Mouse (Mus musculus) gastrocnemius, adult 2 months (tissue): ENCODE results near the gene Icosl. TPM values are rescaled to one million over a fixed set of nuclear protein-coding genes. Genes with fewer than 3 reads are reported as not detected.
"Not testable (repeated sequence)": the region's sequence is repeated elsewhere in the genome, so short reads cannot be mapped to it uniquely, and the experiment has no call there.

Experiments used
- DNase-seq: peaks from one replicate; pipeline ENCODE4 v3.0.0; 2022
- H3K27ac ChIP-seq: fragments of 200-600 bp; 2 replicates; pipeline ENCODE4 v1.8.1; 2022; ENCODE audit warnings: mild to moderate bottlenecking
- H3K4me3 ChIP-seq: fragments of 200-600 bp; 2 replicates; pipeline ENCODE4 v1.8.1; 2022; ENCODE audit warnings: mild to moderate bottlenecking, moderate library complexity
- CTCF ChIP-seq: fragments of 200-600 bp; IDR thresholded peaks from 2 replicates; pipeline ENCODE4 v1.8.1; 2022; ENCODE audit warnings: antibody characterized with exemption, mild to moderate bottlenecking, moderate library complexity
- intact Hi-C: fragments of 180-260 bp; cut with DNase I; formaldehyde crosslinking; loops from one replicate; pipeline ENCODE4 v1.15.1; 2025
- long read RNA-seq, 2 experiments: library from polyadenylated mRNA; stranded (forward); transcript quantifications; one replicate each; pipeline ENCODE4 v2.0.0; 2021
- total RNA-seq, 2 experiments: library from RNA; stranded (reverse); gene quantifications; 2 replicates each; pipeline ENCODE4 v1.2.3; 2021

The Icosl gene
- total RNA-seq = 1 to 10 TPM; 1.3 to 1.8 TPM
- long read RNA-seq, experiment 1 = 0 reads
- long read RNA-seq, experiment 2 = 0 reads

GRCm38 (mm10) chr10:78069101-78070011, at the start of gene Icosl:
Icosl (plus strand) TSS chr10:78069302.
- H3K27ac ChIP-seq = peak within 1 kb of the TSS; percentile 87
- intact Hi-C loops = loop anchor here (2.0 kb wide), 1 partner anchor 91 kb away; no protein-coding TSS in a partner anchor
- peak; percentile 76 for TF ChIP-seq CTCF

GRCm38 (mm10) chr10:78019984-78020383, 49.1 kb upstream of the Icosl start:
- H3K27ac ChIP-seq, H3K4me3 ChIP-seq, DNase-seq, intact Hi-C loops: not testable (repeated sequence)

More at GRCm38 (mm10) chr10:78069101-78070011, at the start of gene Icosl:
- peak; percentile 89 for DNase-seq
- H3K4me3 ChIP-seq = peak within 1 kb of the TSS; percentile 95

GRCm38 (mm10) chr10:78025453-78025852, 43.6 kb upstream of the Icosl start:
- intact Hi-C loops = loop anchor here (5.0 kb wide), 2 partner anchors 43 to 137 kb away; no protein-coding TSS in a partner anchor
- not testable (repeated sequence) for H3K27ac ChIP-seq, H3K4me3 ChIP-seq, DNase-seq
- TF ChIP-seq CTCF = peak; percentile 46

GRCm38 (mm10) chr10:78028129-78028528, 41.0 kb upstream of the Icosl start:
- peak; percentile 94 for TF ChIP-seq CTCF
- H3K27ac ChIP-seq = no peak overlapping the region

GRCm38 (mm10) chr10:78029080-78029479, 40.0 kb upstream of the Icosl start:
- Histone ChIP-seq H3K4me3 (no peak overlapping the region), H3K27ac (no peak overlapping the region)
- DNase-seq = no peak
- TF ChIP-seq CTCF = no peak
- intact Hi-C loops = loop anchor here (5.0 kb wide), 2 partner anchors 47 to 133 kb away; no protein-coding TSS in a partner anchor

More at GRCm38 (mm10) chr10:78028129-78028528, 41.0 kb upstream of the Icosl start:
- intact Hi-C loops = loop anchor here (5.0 kb wide), 2 partner anchors 46 to 134 kb away; no protein-coding TSS in a partner anchor
- no peak overlapping the region for H3K4me3 ChIP-seq
- DNase-seq = peak; percentile 73

- DNase-seq = no peak
- no peak overlapping the region for H3K4me3 ChIP-seq
- intact Hi-C loops = no loop called here
- TF ChIP-seq CTCF = no peak
- no peak overlapping the region for H3K27ac ChIP-seq
These were observed 37.1 kb upstream of the Icosl start for GRCm38 (mm10) chr10:78031987-78032386.

GRCm38 (mm10) chr10:78037139-78037538, 32.0 kb upstream of the Icosl start:
- intact Hi-C loops = no loop called here
- Histone ChIP-seq H3K4me3 (no peak overlapping the region), H3K27ac (no peak overlapping the region)
- no peak for DNase-seq
- TF ChIP-seq CTCF = no peak

- Histone ChIP-seq H3K4me3 (no peak within 1 kb of the TSS), H3K27ac (no peak within 1 kb of the TSS)
- intact Hi-C loops = no loop called here
- TF ChIP-seq CTCF = no peak
- no peak for DNase-seq
These were observed 27.5 kb upstream of the Icosl start, which contains the start of gene Dnmt3l for GRCm38 (mm10) chr10:78041647-78042046. Dnmt3l (plus strand) TSS chr10:78041947.

GRCm38 (mm10) chr10:78042096-78042495, 27.0 kb upstream of the Icosl start:
- TF ChIP-seq CTCF = no peak
- intact Hi-C loops = no loop called here
- no peak overlapping the region for H3K4me3 ChIP-seq
- H3K27ac ChIP-seq = no peak overlapping the region
- DNase-seq = no peak

- no peak for TF ChIP-seq CTCF
- intact Hi-C loops = no loop called here
- Histone ChIP-seq H3K27ac (no peak overlapping the region), H3K4me3 (peak overlapping the region; percentile 50; the same call in 1 of the 2 replicates)
- no peak for DNase-seq
These were observed 26.3 kb upstream of the Icosl start for GRCm38 (mm10) chr10:78042697-78043405.

GRCm38 (mm10) chr10:78043406-78043836, 25.7 kb upstream of the Icosl start, which contains the start of gene Aire:
Aire (minus strand) TSS chr10:78043610.
- DNase-seq = peak; percentile 72
- intact Hi-C loops = no loop called here
- TF ChIP-seq CTCF = peak; percentile 85
- Histone ChIP-seq H3K4me3 (peak within 1 kb of the TSS; percentile 50), H3K27ac (no peak within 1 kb of the TSS)

GRCm38 (mm10) chr10:78044531-78044930, 24.6 kb upstream of the Icosl start:
- Histone ChIP-seq H3K4me3 (no peak overlapping the region), H3K27ac (no peak overlapping the region)
- no peak for TF ChIP-seq CTCF
- intact Hi-C loops = no loop called here
- no peak for DNase-seq
